Mouse (Mus musculus): Measurements from ENCODE around the gene BC107364. TPM values are rescaled to one million over a fixed set of nuclear protein-coding genes. Genes with fewer than 3 reads are reported as not detected.

The BC107364 gene
- polyA plus RNA-seq (2015; fragmentation: Nextera tagmentation; extraction: Ambion mirVana), result 0.30 and 0.35 TPM in 2 replicates

DNA sequence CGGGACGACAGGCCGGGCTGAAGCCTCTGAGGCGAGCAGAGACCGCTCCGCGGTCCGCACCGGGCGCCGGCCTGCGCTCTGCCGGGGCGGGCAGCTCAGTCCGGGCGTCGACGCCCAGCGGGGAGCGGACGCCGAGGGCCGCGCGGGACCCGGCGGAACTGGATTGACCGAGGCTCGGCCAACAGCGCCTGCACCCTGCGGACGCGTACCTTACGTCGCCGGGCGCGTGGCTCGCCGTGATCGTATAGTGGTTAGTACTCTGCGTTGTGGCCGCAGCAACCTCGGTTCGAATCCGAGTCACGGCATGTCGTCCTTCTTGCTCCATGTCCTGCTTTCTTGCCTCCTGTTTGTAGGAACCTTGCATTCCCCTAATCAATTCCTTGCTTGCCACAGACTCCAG is at the start of gene BC107364:
Gene BC107364, minus strand, starts transcription at position 45 of the 400 bp plus-strand sequence.

Other genes with a start within 250 kb of the BC107364 start
- 40.9 and 46.7 TPM in 2 replicates for gene Bola1, start 232.6 kb downstream of the BC107364 start, polyA plus RNA-seq (2015; fragmentation: Nextera tagmentation; extraction: Ambion mirVana)
- gene Hist2h2ab, start 232.4 kb downstream of the BC107364 start, polyA plus RNA-seq (2015; fragmentation: Nextera tagmentation; extraction: Ambion mirVana), result not detected in 2 replicates
- gene Hist2h2ac, start 231.4 kb downstream of the BC107364 start, polyA plus RNA-seq (2015; fragmentation: Nextera tagmentation; extraction: Ambion mirVana), result 1.8 and 3.0 TPM in 2 replicates
- 3.3 and 3.4 TPM in 2 replicates for gene Hist2h2be, start 231.2 kb downstream of the BC107364 start, polyA plus RNA-seq (2015; fragmentation: Nextera tagmentation; extraction: Ambion mirVana)
- 2.2 and 3.0 TPM in 2 replicates for gene Hist2h3c2, start 213.2 kb downstream of the BC107364 start, polyA plus RNA-seq (2015; fragmentation: Nextera tagmentation; extraction: Ambion mirVana)
- gene Hist2h2aa2, start 212.0 kb downstream of the BC107364 start, polyA plus RNA-seq (2015; fragmentation: Nextera tagmentation; extraction: Ambion mirVana), result 129 and 159 TPM in 2 replicates
- gene Hist2h2aa1, start 206.8 kb downstream of the BC107364 start, polyA plus RNA-seq (2015; fragmentation: Nextera tagmentation; extraction: Ambion mirVana), result 43.1 and 47.9 TPM in 2 replicates
- 0.58 and 1.5 TPM in 2 replicates for gene Hist2h3c1, start 205.6 kb downstream of the BC107364 start, polyA plus RNA-seq (2015; fragmentation: Nextera tagmentation; extraction: Ambion mirVana)
- gene Hist2h4, start 189.0 kb downstream of the BC107364 start, polyA plus RNA-seq (2015; fragmentation: Nextera tagmentation; extraction: Ambion mirVana), result 4.2 and 7.1 TPM in 2 replicates
- gene Hist2h3b, start 183.7 kb downstream of the BC107364 start, polyA plus RNA-seq (2015; fragmentation: Nextera tagmentation; extraction: Ambion mirVana), result 12.7 and 16.3 TPM in 2 replicates
- 0.95 and 1.8 TPM in 2 replicates for gene Hist2h2bb, start 182.6 kb downstream of the BC107364 start, polyA plus RNA-seq (2015; fragmentation: Nextera tagmentation; extraction: Ambion mirVana)
- gene Fcgr1, start 158.3 kb downstream of the BC107364 start, polyA plus RNA-seq (2015; fragmentation: Nextera tagmentation; extraction: Ambion mirVana), result 4.6 and 8.0 TPM in 2 replicates
- gene Hfe2, start 72.9 kb upstream of the BC107364 start, polyA plus RNA-seq (2015; fragmentation: Nextera tagmentation; extraction: Ambion mirVana), result not detected in 2 replicates
- 237 and 293 TPM in 2 replicates for gene Txnip, start 105.7 kb upstream of the BC107364 start, polyA plus RNA-seq (2015; fragmentation: Nextera tagmentation; extraction: Ambion mirVana)
- 0.25 and 0.31 TPM in 2 replicates for gene Gm16253, start 124.7 kb upstream of the BC107364 start, polyA plus RNA-seq (2015; fragmentation: Nextera tagmentation; extraction: Ambion mirVana)
- 20.7 and 23.8 TPM in 2 replicates for gene Polr3gl, start 141.9 kb upstream of the BC107364 start, polyA plus RNA-seq (2015; fragmentation: Nextera tagmentation; extraction: Ambion mirVana)
- gene Ankrd34a, start 144.3 kb upstream of the BC107364 start, polyA plus RNA-seq (2015; fragmentation: Nextera tagmentation; extraction: Ambion mirVana), result 0.61 and 0.71 TPM in 2 replicates
- 6.3 and 7.7 TPM in 2 replicates for gene Lix1l, start 148.8 kb upstream of the BC107364 start, polyA plus RNA-seq (2015; fragmentation: Nextera tagmentation; extraction: Ambion mirVana)
- gene Rbm8a, start 177.6 kb upstream of the BC107364 start, polyA plus RNA-seq (2015; fragmentation: Nextera tagmentation; extraction: Ambion mirVana), result 68.8 and 69.3 TPM in 2 replicates
- 36.2 and 38.5 TPM in 2 replicates for gene Pex11b, start 183.1 kb upstream of the BC107364 start, polyA plus RNA-seq (2015; fragmentation: Nextera tagmentation; extraction: Ambion mirVana)
- 0.06 and 0.10 TPM in 2 replicates for gene Gm42957, start 183.2 kb upstream of the BC107364 start, polyA plus RNA-seq (2015; fragmentation: Nextera tagmentation; extraction: Ambion mirVana)
- gene Itga10, start 193.3 kb upstream of the BC107364 start, polyA plus RNA-seq (2015; fragmentation: Nextera tagmentation; extraction: Ambion mirVana), result 0.30 and 0.53 TPM in 2 replicates
- 2.2 and 3.0 TPM in 2 replicates for gene Ankrd35, start 217.8 kb upstream of the BC107364 start, polyA plus RNA-seq (2015; fragmentation: Nextera tagmentation; extraction: Ambion mirVana)
- gene Pias3, start 244.1 kb upstream of the BC107364 start, polyA plus RNA-seq (2015; fragmentation: Nextera tagmentation; extraction: Ambion mirVana), result 36.1 and 36.9 TPM in 2 replicates

Data from urinary bladder, postnatal 0 days (tissue).